ENCODE assay signal across 9 mouse cellular contexts in genomic region chr13:31207709-31208108, GRCm38 (mm10).
DNase-seq lines count a peak whose midpoint lies in the region; ATAC-seq and TF ChIP-seq lines count a peak whose summit lies in the region.
"Had no signal": no experiment of that assay in that cellular context is flagged by ENCODE, and none has a peak within 500 bp of the region (broad histone marks: within the 10 kb centered on the region; RNA-seq: fewer than 3 reads in every experiment).

No protein-coding gene starts in this region.

- in situ Hi-C loops in CH12.LX (cut with MboI; ENCODE audit: low pct_ligation_motif_present, low pct_unique_long_range_greater_than_20kb, low sequenced_read_pairs) = loop anchor here (10.0 kb wide), 1 partner anchor 643 kb away; no protein-coding TSS in a partner anchor

- peak; percentile 17 to 77; a peak in 2 of 4 replicates for TF ChIP-seq CTCF in CH12.LX (conservative IDR thresholded peaks at IDR 0.05 in 1 of 2, IDR thresholded peaks at IDR 0.05 in 1 of 2; ENCODE audit: low read depth in 2 of 2, low read length in 2 of 2)
- peak; percentile 57 for TF ChIP-seq CTCF in liver, postnatal 0 days (IDR thresholded peaks at IDR 0.05; ENCODE audit: low read depth)

- 63% methylated on average over 5 of the region's 5 CpGs for WGBS in forebrain, embryonic 15.5 days
- 72% methylated on average over 5 of the region's 5 CpGs for WGBS in forebrain, embryonic 13.5 days
- WGBS in embryonic facial prominence, embryonic 14.5 days = 29% methylated on average over 5 of the region's 5 CpGs
- 59% methylated on average over 5 of the region's 5 CpGs for WGBS in liver, postnatal 0 days (ENCODE audit: insufficient replicate concordance)

- H3K27ac ChIP-seq in forebrain, embryonic 15.5 days (replicated peaks) = no peak overlapping the region
- H3K27ac ChIP-seq in forebrain, embryonic 13.5 days = no peak overlapping the region
- no peak overlapping the region for H3K27ac ChIP-seq in CH12.LX (ENCODE audit: insufficient read depth, low read depth)
- H3K27ac ChIP-seq in embryonic facial prominence, embryonic 14.5 days (replicated peaks; ENCODE audit: low read depth, low read length) = no peak overlapping the region
- H3K27ac ChIP-seq in liver, postnatal 0 days (ENCODE audit: low read depth) = no peak overlapping the region

- H3K79me2 ChIP-seq in CH12.LX (replicated peaks; ENCODE audit: control insufficient read depth, extremely low read depth, insufficient read depth, poor library complexity, severe bottlenecking) = no peaks in the 10 kb centered on the region

- H3K36me3 ChIP-seq in forebrain, embryonic 15.5 days = no peaks in the 10 kb centered on the region
- no peaks in the 10 kb centered on the region for H3K36me3 ChIP-seq in forebrain, embryonic 13.5 days (ENCODE audit: poor library complexity, severe bottlenecking)
- no peaks in the 10 kb centered on the region for H3K36me3 ChIP-seq in CH12.LX (replicated peaks in 1 of 2; ENCODE audit: control insufficient read depth in 1 of 2, insufficient read depth in 1 of 2, low read length in 1 of 2)
- H3K36me3 ChIP-seq in embryonic facial prominence, embryonic 14.5 days (ENCODE audit: control insufficient read depth, insufficient read depth, low read length) = no peaks in the 10 kb centered on the region
- H3K36me3 ChIP-seq in liver, postnatal 0 days (replicated peaks; ENCODE audit: insufficient read depth, low read length) = no peaks in the 10 kb centered on the region
- H3K36me3 ChIP-seq: G1E had no signal

- no peak overlapping the region for H3K4me3 ChIP-seq in forebrain, embryonic 15.5 days
- H3K4me3 ChIP-seq in forebrain, embryonic 13.5 days = no peak overlapping the region
- H3K4me3 ChIP-seq in CH12.LX (replicated peaks in 1 of 3; ENCODE audit: low read depth in 2 of 3, low read length in 2 of 3, poor library complexity in 1 of 3) = no peak overlapping the region
- no peak overlapping the region for H3K4me3 ChIP-seq in embryonic facial prominence, embryonic 14.5 days (ENCODE audit: low read depth, low read length)
- no peak overlapping the region for H3K4me3 ChIP-seq in liver, postnatal 0 days (ENCODE audit: low read depth, low read length)

- H3K9me3 ChIP-seq in forebrain, embryonic 15.5 days = no peaks in the 10 kb centered on the region
- H3K9me3 ChIP-seq in forebrain, embryonic 13.5 days (replicated peaks) = no peaks in the 10 kb centered on the region
- no peaks in the 10 kb centered on the region for H3K9me3 ChIP-seq in CH12.LX (replicated peaks; ENCODE audit: low read length)
- H3K9me3 ChIP-seq in embryonic facial prominence, embryonic 14.5 days (ENCODE audit: control insufficient read depth, low read length) = no peaks in the 10 kb centered on the region
- no peaks in the 10 kb centered on the region for H3K9me3 ChIP-seq in liver, postnatal 0 days (ENCODE audit: low read length)
- H3K9me3 ChIP-seq: G1E had no signal

- DNase-seq in CH12.LX (ENCODE audit: extremely low read depth) = peak; percentile 42
- DNase-seq in embryonic facial prominence, embryonic 14.5 days (ENCODE audit: low spot score) = peak; percentile 91
- peak; percentile 42 to 45 for DNase-seq in heart, postnatal 36 days
- DNase-seq in liver, postnatal 0 days = peak; percentile 15
- DNase-seq in right cerebral cortex, postnatal 25 days = peak; percentile 16
- DNase-seq in thymus, postnatal 36 days = no peak

- no peaks in the 10 kb centered on the region for H3K27me3 ChIP-seq in forebrain, embryonic 15.5 days
- H3K27me3 ChIP-seq in forebrain, embryonic 13.5 days = no peaks in the 10 kb centered on the region
- H3K27me3 ChIP-seq in CH12.LX (replicated peaks) = no peaks in the 10 kb centered on the region
- H3K27me3 ChIP-seq in embryonic facial prominence, embryonic 14.5 days (replicated peaks; ENCODE audit: control insufficient read depth, insufficient read depth, low read length) = peaks cover 4% of the 10 kb centered on the region
- no peaks in the 10 kb centered on the region for H3K27me3 ChIP-seq in liver, postnatal 0 days (ENCODE audit: insufficient read depth, low read length)

- dilution Hi-C loops in CH12.LX (cut with MboI; ENCODE audit: extremely low pct_ligation_motif_present, extremely low pct_unique_long_range_greater_than_20kb, low sequenced_read_pairs) = no loop called here

- H3K4me2 ChIP-seq in forebrain, embryonic 15.5 days (replicated peaks) = no peak overlapping the region
- no peak overlapping the region for H3K4me2 ChIP-seq in forebrain, embryonic 13.5 days
- peak overlapping the region; percentile 57; the same call in 1 of the 2 replicates for H3K4me2 ChIP-seq in CH12.LX (ENCODE audit: insufficient read depth, low read depth, poor library complexity, severe bottlenecking)
- H3K4me2 ChIP-seq in embryonic facial prominence, embryonic 14.5 days (ENCODE audit: low read depth, low read length) = no peak overlapping the region
- H3K4me2 ChIP-seq in liver, postnatal 0 days (ENCODE audit: low read depth, low read length) = no peak overlapping the region

- ATAC-seq in forebrain, embryonic 15.5 days (replicated peaks) = 0 out of 2 replicates have a peak, but pooled peaks have one; percentile 46
- no peak for ATAC-seq in forebrain, embryonic 13.5 days
- ATAC-seq in embryonic facial prominence, embryonic 14.5 days (ENCODE audit: low read depth) = peak; percentile 62; the same call in 1 of the 2 replicates
- ATAC-seq in liver, postnatal 0 days = no peak

- intact Hi-C loops in heart, postnatal 36 days (cut with DNase I) = loop anchor here (1.0 to 5.0 kb wide), 2 partner anchors 350 to 411 kb away; partner anchors contain the start of genes A530084C06Rik and Foxq1

- no peak; the same call in 1 of the 2 replicates for TF ChIP-seq EP300 in CH12.LX (IDR thresholded peaks at IDR 0.05; ENCODE audit: low read length)
- TF ChIP-seq EP300 in liver, postnatal 0 days (IDR thresholded peaks at IDR 0.05; ENCODE audit: low read depth) = no peak

- H3K9ac ChIP-seq in forebrain, embryonic 15.5 days (replicated peaks) = no peak overlapping the region
- no peak overlapping the region for H3K9ac ChIP-seq in forebrain, embryonic 13.5 days
- no peak overlapping the region for H3K9ac ChIP-seq in CH12.LX (ENCODE audit: insufficient read depth, low read depth)
- no peak overlapping the region for H3K9ac ChIP-seq in embryonic facial prominence, embryonic 14.5 days (ENCODE audit: low read depth, low read length)
- no peak overlapping the region for H3K9ac ChIP-seq in liver, postnatal 0 days (replicated peaks)

- H3K4me1 ChIP-seq in forebrain, embryonic 15.5 days = no peaks in the 10 kb centered on the region
- H3K4me1 ChIP-seq in forebrain, embryonic 13.5 days = no peaks in the 10 kb centered on the region
- H3K4me1 ChIP-seq in CH12.LX (ENCODE audit: control insufficient read depth in 1 of 2, insufficient read depth in 2 of 2) = peaks cover 0 to 24% of the 10 kb centered on the region in 2 experiments; a peak in 2 of 4 replicates
- H3K4me1 ChIP-seq in embryonic facial prominence, embryonic 14.5 days (ENCODE audit: control insufficient read depth, insufficient read depth, low read length) = no peaks in the 10 kb centered on the region; the same call in 1 of the 2 replicates
- H3K4me1 ChIP-seq in liver, postnatal 0 days (ENCODE audit: insufficient read depth) = no peaks in the 10 kb centered on the region

- no peak for TF ChIP-seq POLR2A in CH12.LX (IDR thresholded peaks at IDR 0.05; ENCODE audit: low read depth, low read length)

- peak; percentile 78 for TF ChIP-seq RAD21 in CH12.LX (IDR thresholded peaks at IDR 0.05; ENCODE audit: low read depth, low read length)

TF ChIP-seq in CH12.LX, 34 proteins besides CTCF, POLR2A, EP300 and RAD21:
- no peak for TF ChIP-seq ZKSCAN1 (IDR thresholded peaks at IDR 0.05; ENCODE audit: borderline replicate concordance, low read depth, low read length)
- no peak; the same call in 1 of the 2 replicates for TF ChIP-seq NELFE (IDR thresholded peaks at IDR 0.05; ENCODE audit: low read depth, low read length)
- TF ChIP-seq USF1 (IDR thresholded peaks at IDR 0.05; ENCODE audit: low read depth, low read length) = no peak
- no peak for TF ChIP-seq BHLHE40 (IDR thresholded peaks at IDR 0.05; ENCODE audit: low read depth, low read length)
- peak; percentile 41 for TF ChIP-seq ZC3H11A (IDR thresholded peaks at IDR 0.05; ENCODE audit: low read depth, low read length)
- peak; percentile 76 for TF ChIP-seq SMC3 (IDR thresholded peaks at IDR 0.05; ENCODE audit: low read depth, low read length)

Comparison
In these comparisons a context has a peak if more than half of its experiments do, and no peak if none do; other contexts are left out.
1. ATAC-seq: peak in forebrain, embryonic 15.5 days (single experiment) and embryonic facial prominence, embryonic 14.5 days (single experiment); none in forebrain, embryonic 13.5 days (single experiment) and liver, postnatal 0 days (single experiment).
2. DNase-seq: peak in CH12.LX (single experiment), embryonic facial prominence, embryonic 14.5 days (single experiment), heart, postnatal 36 days (2 of 2), liver, postnatal 0 days (single experiment) and right cerebral cortex, postnatal 25 days (single experiment); none in thymus, postnatal 36 days (0 of 2).